Mouse (Mus musculus): Measurements from ENCODE around the gene Tas2r138. TPM values are rescaled to one million over a fixed set of nuclear protein-coding genes. Genes with fewer than 3 reads are reported as not detected.

Gene Tas2r138
- polyA plus RNA-seq (2011; ENCODE audit: insufficient read depth, insufficient read length, low replicate concordance, missing spikeins) = not detected in 2 replicates

GRCm38 (mm10) chr6:40613260-40613852 lies at the start of gene Tas2r138:
Gene Tas2r138 (minus strand): TSS chr6:40613310.
- 76% methylated on average over 4 of the region's 4 CpGs for WGBS
- no peak within 1 kb of the TSS for H3K4me3 ChIP-seq (replicated peaks; ENCODE audit: control insufficient read depth, low read depth, low read length)
- H3K27ac ChIP-seq (ENCODE audit: control insufficient read depth, insufficient read depth, low read depth, low read length, poor library complexity) = no peak within 1 kb of the TSS
- TF ChIP-seq POLR2A (IDR thresholded peaks at IDR 0.05; ENCODE audit: borderline replicate concordance, control insufficient read depth, low read depth, low read length) = no peak
- TF ChIP-seq CTCF (IDR thresholded peaks at IDR 0.05; ENCODE audit: control insufficient read depth, insufficient read depth, low read length) = no peak
- no peaks in the 10 kb centered on the region for H3K4me1 ChIP-seq (ENCODE audit: control insufficient read depth, insufficient read depth, low read length)

GRCm38 (mm10) chr6:40660930-40661329 lies 47.8 kb upstream of the Tas2r138 start:
- no peak overlapping the region for H3K27ac ChIP-seq (ENCODE audit: control insufficient read depth, insufficient read depth, low read depth, low read length, poor library complexity)
- TF ChIP-seq CTCF (IDR thresholded peaks at IDR 0.05; ENCODE audit: control insufficient read depth, insufficient read depth, low read length) (no peak), POLR2A (IDR thresholded peaks at IDR 0.05; ENCODE audit: borderline replicate concordance, control insufficient read depth, low read depth, low read length) (no peak)
- WGBS = 71% methylated on average over 2 of the region's 2 CpGs

GRCm38 (mm10) chr6:40650953-40651352 lies 37.8 kb upstream of the Tas2r138 start:
- 80% methylated on average over 1 of the region's 1 CpGs for WGBS

More at GRCm38 (mm10) chr6:40660930-40661329, 47.8 kb upstream of the Tas2r138 start:
- H3K4me3 ChIP-seq (replicated peaks; ENCODE audit: control insufficient read depth, low read depth, low read length) = no peak overlapping the region
- H3K4me1 ChIP-seq (ENCODE audit: control insufficient read depth, insufficient read depth, low read length) = no peaks in the 10 kb centered on the region

GRCm38 (mm10) chr6:40645701-40646100 lies 32.6 kb upstream of the Tas2r138 start:
- Histone ChIP-seq H3K4me3 (replicated peaks; ENCODE audit: control insufficient read depth, low read depth, low read length) (no peak overlapping the region), H3K27ac (ENCODE audit: control insufficient read depth, insufficient read depth, low read depth, low read length, poor library complexity) (no peak overlapping the region), H3K4me1 (ENCODE audit: control insufficient read depth, insufficient read depth, low read length) (no peaks in the 10 kb centered on the region)
- TF ChIP-seq CTCF (IDR thresholded peaks at IDR 0.05; ENCODE audit: control insufficient read depth, insufficient read depth, low read length) (no peak), POLR2A (IDR thresholded peaks at IDR 0.05; ENCODE audit: borderline replicate concordance, control insufficient read depth, low read depth, low read length) (no peak)
- WGBS = 79% methylated on average over 8 of the region's 8 CpGs

More at GRCm38 (mm10) chr6:40650953-40651352, 37.8 kb upstream of the Tas2r138 start:
- TF ChIP-seq CTCF (IDR thresholded peaks at IDR 0.05; ENCODE audit: control insufficient read depth, insufficient read depth, low read length) (no peak), POLR2A (IDR thresholded peaks at IDR 0.05; ENCODE audit: borderline replicate concordance, control insufficient read depth, low read depth, low read length) (no peak)
- H3K4me1 ChIP-seq (ENCODE audit: control insufficient read depth, insufficient read depth, low read length) = no peaks in the 10 kb centered on the region
- no peak overlapping the region for H3K4me3 ChIP-seq (replicated peaks; ENCODE audit: control insufficient read depth, low read depth, low read length)
- no peak overlapping the region for H3K27ac ChIP-seq (ENCODE audit: control insufficient read depth, insufficient read depth, low read depth, low read length, poor library complexity)

- no peak overlapping the region for H3K4me3 ChIP-seq (replicated peaks; ENCODE audit: control insufficient read depth, low read depth, low read length)
- no peaks in the 10 kb centered on the region for H3K4me1 ChIP-seq (ENCODE audit: control insufficient read depth, insufficient read depth, low read length)
- no peak for TF ChIP-seq CTCF (IDR thresholded peaks at IDR 0.05; ENCODE audit: control insufficient read depth, insufficient read depth, low read length)
- H3K27ac ChIP-seq (ENCODE audit: control insufficient read depth, insufficient read depth, low read depth, low read length, poor library complexity) = no peak overlapping the region
- 36% methylated on average over 8 of the region's 8 CpGs for WGBS
Measured at GRCm38 (mm10) chr6:40640710-40641538, 27.8 kb upstream of the Tas2r138 start.

- TF ChIP-seq POLR2A (IDR thresholded peaks at IDR 0.05; ENCODE audit: borderline replicate concordance, control insufficient read depth, low read depth, low read length) (no peak), CTCF (IDR thresholded peaks at IDR 0.05; ENCODE audit: control insufficient read depth, insufficient read depth, low read length) (no peak)
- no peaks in the 10 kb centered on the region; the same call in 1 of the 2 replicates for H3K4me1 ChIP-seq (ENCODE audit: control insufficient read depth, insufficient read depth, low read length)
- WGBS = 88% methylated on average over 5 of the region's 5 CpGs
- H3K27ac ChIP-seq (ENCODE audit: control insufficient read depth, insufficient read depth, low read depth, low read length, poor library complexity) = no peak overlapping the region
- no peak overlapping the region for H3K4me3 ChIP-seq (replicated peaks; ENCODE audit: control insufficient read depth, low read depth, low read length)
Measured at GRCm38 (mm10) chr6:40637755-40638154, 24.6 kb upstream of the Tas2r138 start.

GRCm38 (mm10) chr6:40635559-40635958 lies 22.4 kb upstream of the Tas2r138 start:
- H3K4me1 ChIP-seq (ENCODE audit: control insufficient read depth, insufficient read depth, low read length) = no peaks in the 10 kb centered on the region; the same call in 1 of the 2 replicates
- WGBS = 66% methylated on average over 6 of the region's 6 CpGs
- no peak for TF ChIP-seq POLR2A (IDR thresholded peaks at IDR 0.05; ENCODE audit: borderline replicate concordance, control insufficient read depth, low read depth, low read length)
- no peak for TF ChIP-seq CTCF (IDR thresholded peaks at IDR 0.05; ENCODE audit: control insufficient read depth, insufficient read depth, low read length)

GRCm38 (mm10) chr6:40634640-40635071 lies 21.5 kb upstream of the Tas2r138 start:
- no peak overlapping the region for H3K27ac ChIP-seq (ENCODE audit: control insufficient read depth, insufficient read depth, low read depth, low read length, poor library complexity)
- TF ChIP-seq CTCF (IDR thresholded peaks at IDR 0.05; ENCODE audit: control insufficient read depth, insufficient read depth, low read length) = no peak
- TF ChIP-seq POLR2A (IDR thresholded peaks at IDR 0.05; ENCODE audit: borderline replicate concordance, control insufficient read depth, low read depth, low read length) = no peak
- no peak overlapping the region for H3K4me3 ChIP-seq (replicated peaks; ENCODE audit: control insufficient read depth, low read depth, low read length)
- H3K4me1 ChIP-seq (ENCODE audit: control insufficient read depth, insufficient read depth, low read length) = no peaks in the 10 kb centered on the region; the same call in 1 of the 2 replicates
- WGBS = 72% methylated on average over 1 of the region's 1 CpGs

More at GRCm38 (mm10) chr6:40635559-40635958, 22.4 kb upstream of the Tas2r138 start:
- Histone ChIP-seq H3K4me3 (replicated peaks; ENCODE audit: control insufficient read depth, low read depth, low read length) (no peak overlapping the region), H3K27ac (ENCODE audit: control insufficient read depth, insufficient read depth, low read depth, low read length, poor library complexity) (no peak overlapping the region)

All from bone marrow, adult 2 months (tissue).